Mouse (Mus musculus) G1E-ER4 (cell line): Measurements from ENCODE around the gene Lgalsl. TPM values are rescaled to one million over a fixed set of nuclear protein-coding genes. Genes with fewer than 3 reads are reported as not detected.

ENCODE experiments used
- GATA1 ChIP-seq: IDR thresholded peaks from one replicate; pipeline ENCODE4 v1.8.0; 2012; ENCODE audit warnings: low read length, inconsistent platforms
- polyA plus RNA-seq: library from polyadenylated mRNA; stranded (reverse); fragments of >175 nt; gene quantifications from 2 replicates; pipeline ENCODE4 v1.2.3, GENCODE M21; 2012

Lgalsl gene
- polyA plus RNA-seq, 1 experiment = not detected

GRCm38 (mm10) chr11:20849403-20849802, 18.5 kb upstream of the Lgalsl start:
- no peak for TF ChIP-seq GATA1

- no peak for TF ChIP-seq GATA1
Observed at GRCm38 (mm10) chr11:20837366-20837765, 6.5 kb upstream of the Lgalsl start.

GRCm38 (mm10) chr11:20831600-20832137, 813 bp upstream of the Lgalsl start:
- no peak for TF ChIP-seq GATA1

GRCm38 (mm10) chr11:20829993-20830685, 717 bp downstream of the Lgalsl start:
- TF ChIP-seq GATA1 = no peak

- no peak for TF ChIP-seq GATA1
Observed at GRCm38 (mm10) chr11:20829056-20829686, 1.7 kb downstream of the Lgalsl start.

- TF ChIP-seq GATA1 = no peak
Observed at GRCm38 (mm10) chr11:20823961-20824360, 6.9 kb downstream of the Lgalsl start.

GRCm38 (mm10) chr11:20823301-20823700, 7.6 kb downstream of the Lgalsl start:
- no peak for TF ChIP-seq GATA1

- TF ChIP-seq GATA1 = no peak
Observed at GRCm38 (mm10) chr11:20821351-20821750, 9.5 kb downstream of the Lgalsl start.

- TF ChIP-seq GATA1 = no peak
Observed at GRCm38 (mm10) chr11:20813901-20814523, 16.8 kb downstream of the Lgalsl start.

GRCm38 (mm10) chr11:20812153-20812887, 18.5 kb downstream of the Lgalsl start:
- TF ChIP-seq GATA1 = no peak

- no peak for TF ChIP-seq GATA1
Observed at GRCm38 (mm10) chr11:20806659-20807058, 24.2 kb downstream of the Lgalsl start.

GRCm38 (mm10) chr11:20805604-20806249, 25.1 kb downstream of the Lgalsl start:
- no peak for TF ChIP-seq GATA1

- no peak for TF ChIP-seq GATA1
Observed at GRCm38 (mm10) chr11:20804416-20804815, 26.4 kb downstream of the Lgalsl start.

GRCm38 (mm10) chr11:20800277-20801092, 30.4 kb downstream of the Lgalsl start:
- TF ChIP-seq GATA1 = no peak
